Mouse (Mus musculus) 3T3-L1 (cell line): ENCODE data around the gene Setdb1.

Experiments used
- DNase-seq: peaks from one replicate; pipeline ENCODE4 v3.0.0-alpha.2; 2015; ENCODE audit warnings: low read depth, low spot score

Gene Setdb1

GRCm38 (mm10) chr3:95319110-95319509 is 37.9 kb downstream of the Setdb1 start:
- no peak for DNase-seq

GRCm38 (mm10) chr3:95318548-95318947 is 38.5 kb downstream of the Setdb1 start:
- peak; percentile 59 for DNase-seq

- peak; percentile 88 for DNase-seq
Observed at GRCm38 (mm10) chr3:95317414-95318080, 39.5 kb downstream of the Setdb1 start.

- peak; percentile 72 for DNase-seq
Observed at GRCm38 (mm10) chr3:95315844-95316550, 41.0 kb downstream of the Setdb1 start.

GRCm38 (mm10) chr3:95315094-95315843 is 41.7 kb downstream of the Setdb1 start:
- DNase-seq, result peak; percentile 77

- DNase-seq, result peak; percentile 59
Observed at GRCm38 (mm10) chr3:95314486-95315093, 42.4 kb downstream of the Setdb1 start, which contains the start of gene Cers2. Cers2 (plus strand) TSS chr3:95314791.

GRCm38 (mm10) chr3:95314075-95314474 is 42.9 kb downstream of the Setdb1 start:
- DNase-seq, result no peak

GRCm38 (mm10) chr3:95313476-95313875 is 43.5 kb downstream of the Setdb1 start:
- DNase-seq, result peak; percentile 41

GRCm38 (mm10) chr3:95312623-95313022 is 44.4 kb downstream of the Setdb1 start:
- peak; percentile 89 for DNase-seq

- DNase-seq, result peak; percentile 90
Observed at GRCm38 (mm10) chr3:95310968-95311882, 45.8 kb downstream of the Setdb1 start.

GRCm38 (mm10) chr3:95310496-95310895 is 46.5 kb downstream of the Setdb1 start:
- no peak for DNase-seq

GRCm38 (mm10) chr3:95307100-95307499 is 49.9 kb downstream of the Setdb1 start, which contains the start of gene Anxa9:
Anxa9 (minus strand) TSS chr3:95307176.
- no peak for DNase-seq

GRCm38 (mm10) chr3:95306244-95306643 is 50.8 kb downstream of the Setdb1 start:
- DNase-seq, result no peak

- no peak for DNase-seq
Observed at GRCm38 (mm10) chr3:95301204-95301796, 55.7 kb downstream of the Setdb1 start.

GRCm38 (mm10) chr3:95298018-95298417 is 59.0 kb downstream of the Setdb1 start:
- no peak for DNase-seq

GRCm38 (mm10) chr3:95296103-95296469 is 60.9 kb downstream of the Setdb1 start:
- peak; percentile 73 for DNase-seq

- DNase-seq, result peak; percentile 30
Observed at GRCm38 (mm10) chr3:95295321-95296102, 61.5 kb downstream of the Setdb1 start.

- DNase-seq, result no peak
Observed at GRCm38 (mm10) chr3:95294718-95295117, 62.3 kb downstream of the Setdb1 start.

GRCm38 (mm10) chr3:95294316-95294715 is 62.7 kb downstream of the Setdb1 start:
- DNase-seq, result peak; percentile 27

GRCm38 (mm10) chr3:95293537-95293936 is 63.5 kb downstream of the Setdb1 start:
- peak; percentile 89 for DNase-seq
